Mouse (Mus musculus): ENCODE measurements around the gene Slf2.
A peak's percentile ranks its signal among the peaks of the same experiment; 100 is the strongest.

The Slf2 gene

DNA sequence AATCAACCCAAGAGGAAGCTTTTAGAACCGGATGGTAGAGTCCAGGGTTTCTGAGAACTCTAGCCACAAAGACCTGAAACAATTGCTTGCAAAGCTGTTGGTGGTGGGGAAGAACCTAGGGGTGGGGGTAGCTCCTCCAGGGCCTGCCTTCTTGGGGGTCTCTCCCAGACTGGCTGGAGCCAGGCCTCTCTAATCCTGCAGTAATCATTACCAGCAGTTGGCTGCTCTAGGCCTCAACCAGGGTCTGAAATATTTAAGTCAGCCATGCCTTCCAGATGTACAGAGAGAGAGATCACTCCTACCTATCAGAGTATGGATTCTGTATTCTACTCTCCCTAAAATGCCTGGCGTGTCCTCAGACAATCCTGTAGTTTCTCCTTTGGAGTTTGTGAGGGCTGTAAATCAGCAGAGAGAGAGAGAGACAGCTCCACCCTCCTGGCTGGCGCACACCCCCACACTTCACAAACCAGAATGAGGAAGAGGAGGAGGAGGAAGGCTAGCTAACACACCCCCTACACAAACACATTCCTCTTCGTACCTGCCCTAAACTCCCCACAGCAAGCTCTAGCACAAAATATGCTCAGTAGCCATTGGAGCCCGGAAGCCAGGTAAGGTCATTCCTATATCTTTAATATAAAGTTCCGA, 82.8 kb downstream of the Slf2 start:
- no peak for DNase-seq

DNA sequence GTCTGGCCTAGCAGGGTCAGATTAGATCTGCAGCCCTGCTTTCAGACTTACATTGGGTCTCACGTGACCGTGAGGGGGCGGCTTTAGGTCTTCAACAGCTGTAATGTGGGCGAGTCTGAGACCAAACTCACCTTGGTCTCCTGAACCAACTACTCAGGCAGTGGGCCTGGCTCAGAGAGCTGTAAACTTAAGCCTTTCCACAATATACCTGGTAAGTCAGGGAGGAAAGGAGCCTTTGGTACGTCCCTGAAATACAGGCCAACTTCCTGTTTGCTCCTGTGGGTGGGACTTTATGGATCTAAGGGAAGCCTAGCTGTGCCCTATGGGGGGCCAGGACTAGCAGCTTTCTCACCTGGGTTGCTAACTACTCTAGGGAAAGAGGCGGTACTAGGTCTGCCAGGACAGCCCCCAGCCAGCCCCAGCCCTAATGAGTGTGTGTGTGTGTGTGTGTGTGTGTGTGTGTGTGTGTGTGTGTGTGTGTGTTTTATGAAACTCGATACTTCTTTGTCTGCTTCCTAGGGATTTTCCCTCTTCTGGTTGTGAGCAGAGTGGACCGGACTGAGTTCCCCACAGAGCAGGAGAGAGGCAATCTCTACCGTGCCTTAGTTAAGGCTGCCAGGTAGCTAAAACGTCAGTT, 83.5 kb downstream of the Slf2 start, which contains the start of gene Lzts2:
TSS of gene Lzts2 (plus strand) at position 80 of the 637 bp plus-strand sequence.
- peak; percentile 34 to 66 for DNase-seq

DNA sequence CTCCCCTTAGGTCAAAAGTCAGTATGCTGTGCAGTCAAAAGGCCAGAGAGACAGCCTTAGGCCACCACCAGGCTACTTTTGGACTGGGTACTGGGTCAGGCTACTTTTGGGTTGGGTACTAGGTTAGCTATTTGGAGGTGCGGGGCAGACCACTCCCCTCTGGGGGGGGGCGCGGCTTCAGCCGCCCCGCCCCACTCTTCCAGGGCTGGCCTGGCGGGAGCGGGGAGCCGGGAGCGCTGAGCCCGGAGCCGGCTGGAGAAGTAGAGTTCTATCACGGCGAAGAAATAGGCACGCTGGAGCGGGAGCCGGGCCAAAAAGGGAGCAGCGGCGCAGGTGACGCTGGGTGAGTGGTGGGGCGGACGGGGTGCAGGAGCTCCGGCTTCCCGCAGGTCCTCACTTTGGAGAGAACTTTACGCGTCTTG, 84.0 kb downstream of the Slf2 start:
- DNase-seq: peak; percentile 77 to 83

DNA sequence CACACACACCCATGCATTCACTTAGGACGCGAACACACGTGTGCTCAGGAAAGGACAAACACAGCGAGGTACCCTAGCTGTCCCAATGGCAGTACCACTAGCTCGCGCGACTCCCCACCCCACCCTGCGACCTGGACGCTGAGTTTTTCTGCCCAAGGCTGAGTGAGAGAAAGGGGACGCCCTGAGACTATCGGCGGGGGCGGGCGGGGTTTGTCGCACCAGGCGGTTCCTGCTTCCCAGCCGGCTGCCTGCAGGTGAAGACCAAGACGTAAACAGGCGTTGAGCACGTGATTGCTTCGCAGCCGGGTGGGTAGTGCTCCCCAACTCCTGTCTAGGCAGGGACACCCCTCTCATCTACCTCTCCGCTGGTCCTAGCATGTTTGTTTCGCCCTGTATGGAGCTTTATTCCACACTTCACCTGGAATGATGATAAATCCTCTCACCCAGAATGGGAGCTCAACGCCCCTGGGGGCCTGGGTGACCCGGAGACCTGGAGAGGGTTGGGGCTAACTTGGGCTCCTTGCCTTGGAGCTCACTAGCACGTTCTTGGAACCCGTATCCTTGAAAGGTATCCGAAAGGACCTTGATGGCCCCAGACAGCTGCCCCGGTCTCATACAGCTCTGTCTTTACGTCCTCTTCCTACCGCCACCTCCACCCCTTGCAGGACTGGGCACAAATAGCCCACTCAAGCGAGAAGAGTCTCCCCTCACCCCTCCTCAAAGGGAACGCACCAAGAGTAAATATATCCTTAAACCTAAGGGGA, 84.7 kb downstream of the Slf2 start:
- DNase-seq: peak; percentile 68 to 80

DNA sequence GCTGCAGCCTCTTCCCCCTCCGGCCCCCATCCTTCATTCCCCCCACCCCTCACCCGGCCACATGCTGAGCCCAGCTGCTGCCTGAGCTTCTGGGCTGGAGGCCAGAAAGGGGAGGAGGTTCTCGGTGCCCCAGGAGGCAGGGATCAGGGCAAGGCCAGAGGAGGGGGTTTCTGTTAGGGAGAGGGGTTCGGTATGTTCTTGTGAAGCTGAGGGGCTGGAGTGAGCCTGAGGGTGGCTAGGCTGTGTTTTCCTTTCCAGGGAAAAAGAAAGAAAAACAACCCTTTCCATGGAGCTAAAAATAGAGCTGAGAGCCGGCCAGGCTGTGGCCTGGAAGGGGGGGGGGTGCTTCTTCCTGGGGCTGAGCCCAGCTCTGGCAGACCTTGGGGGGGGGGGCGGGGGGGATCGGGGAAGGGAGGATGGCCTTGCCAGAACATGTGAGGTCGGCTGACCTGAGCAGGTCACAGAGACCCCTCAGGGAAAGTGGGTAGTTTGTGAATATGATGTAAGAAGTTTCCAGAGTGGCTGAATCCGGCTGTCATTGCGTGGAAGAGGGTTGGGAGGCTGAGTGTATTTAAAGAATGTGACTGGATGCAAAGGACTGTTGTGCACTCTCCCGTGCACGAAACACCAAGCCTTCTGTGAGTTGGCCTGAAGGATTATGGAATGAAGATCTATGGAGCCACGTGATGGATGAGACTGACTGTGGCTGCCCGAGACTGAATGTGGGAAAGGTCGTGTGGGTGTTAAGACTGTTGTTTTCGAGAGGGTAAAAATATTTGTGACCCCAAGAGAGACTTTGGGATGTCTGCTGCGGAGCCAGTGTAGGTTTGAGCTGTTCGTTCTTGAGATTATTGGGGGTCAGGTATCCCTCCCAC, 85.6 kb downstream of the Slf2 start:
- DNase-seq: peak; percentile 85 to 91

DNA sequence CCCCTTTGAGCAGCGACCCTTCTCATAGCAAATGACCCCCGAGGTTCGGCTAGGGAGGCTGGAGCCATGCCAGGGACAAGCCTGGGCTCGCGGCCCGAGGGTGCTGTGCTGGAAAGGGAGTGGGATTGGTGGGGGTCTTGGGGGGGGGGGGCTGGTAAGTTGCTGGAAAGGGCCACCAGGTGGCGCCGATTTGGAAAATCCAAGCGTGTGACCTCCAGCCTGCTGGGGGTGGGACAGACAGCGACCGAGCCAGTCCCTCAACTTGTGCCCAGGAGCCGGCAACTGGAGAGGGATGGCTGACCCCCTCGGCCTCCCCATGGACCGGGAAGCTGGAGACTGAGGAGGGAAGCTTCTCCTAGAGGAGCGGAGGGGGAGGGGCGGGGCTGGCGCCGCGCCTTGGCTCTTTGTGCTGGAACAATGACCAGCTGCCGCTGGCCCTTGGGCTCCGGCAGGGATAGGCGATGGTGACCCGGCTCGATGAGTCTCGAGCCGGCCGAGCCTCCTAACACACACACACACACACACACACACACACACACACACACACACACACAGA, 86.3 kb downstream of the Slf2 start:
- peak; percentile 87 to 93 for DNase-seq

DNA sequence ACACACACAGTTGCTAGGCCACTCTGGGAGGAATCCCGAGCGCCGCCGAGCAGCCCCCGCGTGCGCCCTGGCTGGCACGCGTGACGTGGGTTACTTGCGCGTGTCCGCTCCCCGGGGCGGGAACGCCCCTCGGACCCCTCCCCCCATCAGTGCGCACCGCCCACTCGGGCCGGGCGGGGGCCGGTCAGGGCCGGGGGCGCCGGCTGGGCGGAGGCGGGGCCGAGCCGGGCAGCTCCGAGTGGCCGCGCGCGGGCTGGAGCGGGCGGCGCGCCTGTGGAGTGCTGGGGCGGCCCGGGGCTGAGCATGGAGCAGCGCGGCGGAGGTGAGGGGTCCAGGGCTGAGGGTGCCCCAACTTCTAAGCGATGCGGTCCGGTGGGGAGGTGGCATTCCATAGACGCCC, 87.0 kb downstream of the Slf2 start:
- peak; percentile 94 to 97 for DNase-seq

DNA sequence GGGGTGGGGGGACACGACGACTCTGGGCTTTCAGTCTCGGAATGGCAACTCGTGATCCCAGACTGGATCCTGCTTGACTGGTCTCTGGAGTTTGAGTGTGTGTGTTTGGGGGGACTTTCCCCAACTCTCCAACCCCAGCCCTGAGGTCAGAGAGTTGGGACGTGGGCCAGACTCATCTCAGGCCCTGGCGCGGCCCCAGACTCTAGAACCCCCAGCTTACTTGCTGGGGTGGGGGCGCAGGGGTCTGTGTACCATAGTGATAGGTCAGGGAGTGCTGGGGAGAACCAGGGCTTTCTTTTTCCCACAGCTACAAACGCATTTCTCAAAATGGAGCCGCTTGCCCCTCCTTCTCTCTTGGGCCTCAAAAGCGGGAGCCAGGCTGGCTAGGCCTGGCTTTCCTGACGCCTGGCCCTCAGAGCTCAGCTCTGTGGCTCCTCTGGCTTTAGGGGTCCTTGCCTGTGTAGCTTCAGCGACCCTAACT, 87.4 kb downstream of the Slf2 start:
- peak; percentile 50 to 58 for DNase-seq

DNA sequence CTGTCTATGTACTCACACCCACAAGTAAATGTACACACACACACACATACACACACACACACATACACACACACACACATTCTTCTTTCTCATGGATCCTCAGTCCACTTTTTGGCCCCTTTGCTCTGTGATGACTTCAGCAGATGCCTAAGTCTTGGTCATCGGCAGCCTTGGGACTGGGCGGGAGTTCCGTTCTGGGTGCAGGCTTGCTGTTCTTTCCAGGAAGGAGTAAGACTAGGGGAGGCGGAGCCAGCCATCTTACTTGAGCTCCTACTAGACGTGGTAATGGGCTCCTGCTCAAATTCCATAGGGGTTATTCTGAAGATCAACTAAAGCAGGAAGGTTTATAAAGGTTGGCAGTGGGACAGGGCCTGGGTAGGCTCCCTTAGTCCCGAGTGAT, 89.4 kb downstream of the Slf2 start:
- DNase-seq: peak; percentile 64 to 74

DNA sequence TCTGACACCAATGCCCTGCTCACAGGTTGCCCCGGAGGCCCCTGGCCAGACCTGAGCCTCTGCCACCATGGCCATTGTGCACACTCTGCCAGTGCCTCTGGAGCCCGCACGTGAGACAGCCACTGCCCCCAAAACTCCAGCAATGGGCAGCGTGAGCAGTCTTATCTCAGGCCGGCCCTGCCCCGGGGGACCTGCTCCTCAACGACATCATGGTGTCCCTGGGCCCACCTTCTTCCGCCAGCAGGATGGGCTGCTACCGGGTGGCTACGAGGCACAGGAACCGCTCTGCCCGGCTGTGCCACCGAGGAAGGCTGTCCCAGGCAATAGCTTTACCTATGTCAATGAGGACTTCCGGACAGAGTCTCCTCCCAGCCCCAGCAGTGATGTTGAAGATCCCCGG, 90.4 kb downstream of the Slf2 start:
- no peak for DNase-seq

DNA sequence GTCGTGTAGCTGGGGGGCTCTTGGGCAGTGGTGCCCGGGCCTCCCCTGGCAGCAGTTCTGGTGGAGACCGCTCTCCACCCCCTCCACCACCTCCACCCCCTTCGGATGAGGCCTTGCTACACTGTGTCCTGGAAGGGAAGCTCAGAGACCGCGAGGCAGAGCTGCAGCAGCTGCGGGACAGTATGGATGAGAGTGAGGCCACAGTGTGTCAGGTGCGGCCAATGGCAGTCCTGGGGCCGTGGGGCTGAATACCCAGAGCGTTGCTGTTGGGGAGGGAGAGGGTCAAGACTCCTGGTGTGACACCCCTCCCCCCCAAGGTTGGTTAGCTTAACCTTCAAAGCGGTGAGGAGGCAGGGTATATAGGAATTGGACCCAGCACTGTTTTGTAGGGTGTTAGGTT, 93.0 kb downstream of the Slf2 start:
- no peak for DNase-seq

DNA sequence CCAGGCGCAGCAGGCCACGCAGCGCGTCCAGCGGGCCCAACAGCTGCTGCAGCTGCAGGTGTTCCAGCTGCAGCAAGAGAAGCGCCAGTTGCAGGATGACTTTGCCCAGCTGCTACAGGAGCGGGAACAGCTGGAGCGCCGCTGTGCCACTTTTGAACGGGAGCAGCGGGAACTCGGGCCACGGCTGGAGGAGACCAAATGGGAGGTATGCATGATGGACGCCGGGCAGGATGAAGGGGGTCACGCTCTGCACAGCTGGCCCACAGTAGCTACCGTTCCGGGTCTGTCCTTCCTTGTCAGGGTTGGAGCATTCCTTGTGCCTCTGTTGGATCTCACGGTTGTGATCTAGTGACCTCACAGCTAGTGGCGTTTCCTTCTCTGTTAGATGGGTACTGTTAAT, 93.8 kb downstream of the Slf2 start:
- DNase-seq: peak in 1 of 2 experiments; percentile 35

DNA sequence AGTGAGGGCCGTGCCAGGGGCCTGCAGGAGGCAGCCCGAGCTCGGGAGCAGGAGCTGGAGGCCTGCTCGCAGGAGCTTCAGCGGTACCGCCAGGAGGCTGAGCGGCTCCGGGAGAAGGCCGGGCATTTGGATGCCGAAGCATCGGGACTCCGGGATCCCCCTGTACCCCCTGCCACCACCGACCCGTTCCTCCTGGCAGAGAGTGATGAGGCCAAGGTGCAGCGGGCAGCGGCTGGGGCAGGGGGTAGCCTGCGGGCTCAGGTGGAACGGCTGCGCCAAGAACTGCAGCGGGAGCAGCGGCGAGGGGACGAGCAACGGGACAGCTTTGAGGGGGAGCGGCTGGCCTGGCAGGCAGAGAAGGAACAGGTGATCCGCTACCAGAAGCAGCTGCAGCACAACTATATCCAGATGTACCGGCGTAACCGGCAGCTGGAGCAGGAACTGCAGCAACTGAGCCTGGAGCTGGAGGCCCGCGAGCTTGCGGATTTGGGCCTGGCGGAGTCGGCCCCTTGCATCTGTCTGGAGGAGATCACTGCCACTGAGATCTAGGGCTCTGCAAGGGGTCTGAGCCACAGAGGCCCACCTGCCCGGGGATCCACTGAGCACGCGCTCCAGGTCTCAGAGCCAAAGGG, 95.1 kb downstream of the Slf2 start:
- peak in 1 of 2 experiments; percentile 28 for DNase-seq

DNA sequence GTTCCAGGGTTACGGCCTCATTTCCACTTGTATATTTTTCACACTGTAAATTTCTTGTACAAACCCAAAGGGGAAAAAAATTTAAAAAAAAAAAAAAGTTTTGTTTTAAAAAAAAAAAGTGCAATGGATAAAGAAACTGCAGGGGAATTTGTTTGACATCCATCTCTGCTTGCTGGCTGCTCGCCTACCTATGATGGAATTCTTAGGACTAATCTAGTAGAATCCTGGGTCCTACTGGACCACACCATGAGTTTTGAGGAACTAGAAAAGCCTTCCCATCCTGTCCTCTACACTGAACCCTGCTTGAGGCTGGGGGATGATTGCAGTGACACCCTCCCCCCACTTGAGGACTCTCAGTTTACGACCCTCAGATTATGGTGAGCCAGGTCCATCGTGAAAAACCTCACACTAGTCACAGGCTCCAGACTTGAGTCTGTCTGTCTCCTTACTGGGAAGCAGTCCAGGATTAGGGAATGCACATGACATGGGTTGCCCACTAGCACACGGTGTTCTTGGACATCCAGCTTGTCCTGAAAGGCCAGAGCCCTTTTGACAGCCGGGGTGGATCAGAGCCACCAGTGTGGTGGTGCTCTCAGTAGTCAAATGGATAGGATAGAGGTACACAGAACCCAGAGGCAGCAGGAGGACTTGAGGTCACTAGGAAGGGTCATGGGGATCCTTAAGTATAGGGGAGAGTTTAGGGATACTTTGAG, 96.2 kb downstream of the Slf2 start:
- peak in 1 of 2 experiments; percentile 18 for DNase-seq

DNA sequence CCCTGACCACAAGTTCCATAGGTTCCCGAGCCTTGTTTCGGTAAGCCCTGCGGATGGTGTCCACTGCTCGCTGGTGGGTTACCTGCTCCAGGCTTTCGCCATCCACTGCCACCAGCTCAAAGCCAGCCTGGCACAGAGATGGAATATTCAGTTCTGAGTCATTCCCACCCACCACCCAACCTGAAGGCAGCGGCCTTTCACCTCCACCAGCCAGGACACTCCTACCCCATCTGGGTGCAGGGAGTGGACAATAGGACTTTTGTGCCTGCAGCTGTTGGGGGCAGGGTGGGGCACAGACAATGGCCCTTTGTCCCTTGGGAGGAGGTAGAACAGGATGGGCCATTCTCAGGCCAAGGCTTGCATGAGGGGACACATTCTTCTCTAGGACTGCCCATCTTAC, 96.9 kb downstream of the Slf2 start:
- peak in 1 of 2 experiments; percentile 22 for DNase-seq

DNA sequence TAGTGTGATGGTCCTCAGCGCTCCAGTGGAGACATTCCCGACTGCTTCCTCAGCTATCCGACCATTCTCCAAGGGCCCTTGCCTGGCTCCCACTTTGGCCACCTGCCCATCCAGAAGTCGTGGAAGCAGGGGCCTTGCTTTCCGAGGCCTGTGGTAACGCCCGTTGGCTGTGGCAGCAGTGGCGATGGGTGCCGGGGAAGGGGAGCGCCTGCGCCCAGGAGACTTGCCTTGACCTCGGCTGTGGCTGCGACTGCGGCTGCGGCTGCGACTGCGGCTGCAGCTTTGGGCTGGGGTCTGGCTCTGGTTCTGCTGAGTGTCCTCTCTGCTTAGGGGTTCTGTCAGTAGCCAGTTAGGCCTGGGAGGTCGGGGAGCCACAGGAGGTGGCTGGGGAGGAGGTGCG, 97.8 kb downstream of the Slf2 start:
- DNase-seq: peak in 1 of 2 experiments; percentile 30

DNA sequence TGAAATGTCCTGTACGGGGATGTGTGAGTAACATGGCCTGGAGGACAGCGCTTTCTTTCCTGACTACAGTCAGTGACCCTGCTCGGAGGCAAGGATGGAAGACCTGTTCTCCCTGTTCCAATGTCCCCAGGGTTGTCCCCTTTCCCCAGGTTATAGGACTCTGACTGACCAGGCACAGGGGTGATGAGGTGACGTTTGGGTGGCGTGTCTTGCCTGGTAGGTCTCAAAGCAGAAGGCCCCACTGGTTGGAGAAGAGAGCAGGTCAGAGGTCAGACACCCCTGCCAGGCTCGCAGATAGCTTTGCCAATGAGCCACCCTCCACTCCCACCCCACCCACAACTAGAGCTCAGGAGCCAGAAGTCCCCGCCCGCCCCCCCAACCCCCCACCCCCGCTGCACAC, 98.6 kb downstream of the Slf2 start:
- no peak for DNase-seq

DNA sequence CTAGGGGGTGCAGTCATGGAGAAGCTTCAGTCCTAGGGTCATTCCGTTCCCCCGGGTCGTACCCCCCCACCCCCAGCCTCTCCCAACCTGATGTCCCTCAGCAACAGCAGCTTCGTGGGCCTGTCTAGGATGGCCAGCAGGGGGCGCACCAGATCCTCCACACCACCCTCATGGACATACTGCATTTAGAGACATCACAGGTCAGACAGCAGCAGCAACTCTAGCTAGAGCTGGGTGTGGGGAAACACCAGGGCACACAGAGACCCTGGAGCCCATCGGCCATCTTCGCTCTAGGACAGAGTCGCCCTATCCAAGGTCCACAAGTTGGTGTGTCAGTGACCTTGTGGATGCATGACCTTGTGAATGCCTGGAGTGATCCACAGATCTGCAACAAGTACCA, 99.2 kb downstream of the Slf2 start:
- DNase-seq: peak; percentile 78 to 80

DNA sequence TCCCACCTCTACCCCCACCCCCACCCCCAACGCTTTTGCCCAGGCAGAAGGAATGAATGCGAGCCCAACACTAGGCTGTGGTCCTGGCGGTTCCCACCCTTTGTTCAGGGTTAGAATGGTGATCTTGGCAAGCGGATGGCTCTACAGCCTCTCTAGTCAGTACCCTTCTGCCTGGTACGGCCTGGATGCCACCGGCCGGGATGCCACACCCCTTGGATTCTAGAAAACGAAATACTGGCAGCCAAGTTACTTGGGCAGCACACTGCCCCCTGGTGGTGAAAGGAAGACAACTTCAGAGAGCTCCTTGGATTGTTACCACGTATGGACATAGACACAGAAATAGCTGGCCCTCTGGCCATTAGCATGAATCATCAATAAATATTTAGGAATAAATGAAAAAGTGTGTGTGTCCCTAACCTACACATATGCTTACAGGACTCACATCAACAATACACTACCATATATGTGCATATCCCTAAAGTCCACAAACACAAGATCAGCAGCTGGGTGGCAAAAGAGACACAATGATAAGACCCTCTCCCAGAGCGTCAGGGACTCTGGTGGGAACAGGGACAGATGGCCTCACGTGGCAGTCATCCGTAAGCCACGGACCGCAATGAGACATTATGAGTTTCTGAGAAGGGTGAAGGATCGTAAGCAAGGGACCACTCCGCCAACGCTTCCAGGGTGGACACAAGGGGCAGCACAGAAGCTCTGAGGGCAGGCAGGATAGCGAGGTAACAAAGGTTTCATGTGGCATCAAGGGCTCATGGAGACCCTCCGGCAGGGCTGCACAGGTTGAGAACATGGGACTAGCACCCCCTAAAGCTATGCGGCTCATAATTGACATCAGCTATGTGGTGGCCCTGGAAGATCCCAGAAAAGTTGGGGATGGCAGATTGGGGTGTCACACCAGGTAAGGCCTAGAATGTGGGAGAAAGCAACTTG, 100.1 kb downstream of the Slf2 start:
- peak; percentile 81 to 87 for DNase-seq

DNA sequence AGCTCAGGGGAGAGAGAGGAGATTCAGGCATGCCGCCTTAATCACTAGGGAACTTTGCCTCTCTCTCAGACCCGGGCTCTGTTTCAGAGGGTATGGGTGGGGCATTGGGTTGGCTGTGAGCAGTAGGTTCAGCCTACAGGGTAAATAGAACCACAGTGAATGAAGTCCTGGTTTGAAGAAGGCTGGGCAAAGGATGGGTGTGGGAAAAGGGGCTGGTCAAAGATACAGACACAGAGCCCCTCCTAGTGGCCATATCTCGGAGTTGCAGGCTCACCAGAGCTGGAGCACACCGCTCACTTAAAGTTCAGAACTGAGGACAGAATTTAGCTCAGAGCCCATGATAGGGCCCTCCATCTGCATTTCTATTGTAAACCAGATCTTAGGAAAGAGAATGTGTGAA, 100.8 kb downstream of the Slf2 start:
- DNase-seq: peak; percentile 82 to 86

Measured in lung, postnatal 4 days (tissue).